8 mouse cellular contexts compared by ENCODE assay signal in the genomic region with DNA sequence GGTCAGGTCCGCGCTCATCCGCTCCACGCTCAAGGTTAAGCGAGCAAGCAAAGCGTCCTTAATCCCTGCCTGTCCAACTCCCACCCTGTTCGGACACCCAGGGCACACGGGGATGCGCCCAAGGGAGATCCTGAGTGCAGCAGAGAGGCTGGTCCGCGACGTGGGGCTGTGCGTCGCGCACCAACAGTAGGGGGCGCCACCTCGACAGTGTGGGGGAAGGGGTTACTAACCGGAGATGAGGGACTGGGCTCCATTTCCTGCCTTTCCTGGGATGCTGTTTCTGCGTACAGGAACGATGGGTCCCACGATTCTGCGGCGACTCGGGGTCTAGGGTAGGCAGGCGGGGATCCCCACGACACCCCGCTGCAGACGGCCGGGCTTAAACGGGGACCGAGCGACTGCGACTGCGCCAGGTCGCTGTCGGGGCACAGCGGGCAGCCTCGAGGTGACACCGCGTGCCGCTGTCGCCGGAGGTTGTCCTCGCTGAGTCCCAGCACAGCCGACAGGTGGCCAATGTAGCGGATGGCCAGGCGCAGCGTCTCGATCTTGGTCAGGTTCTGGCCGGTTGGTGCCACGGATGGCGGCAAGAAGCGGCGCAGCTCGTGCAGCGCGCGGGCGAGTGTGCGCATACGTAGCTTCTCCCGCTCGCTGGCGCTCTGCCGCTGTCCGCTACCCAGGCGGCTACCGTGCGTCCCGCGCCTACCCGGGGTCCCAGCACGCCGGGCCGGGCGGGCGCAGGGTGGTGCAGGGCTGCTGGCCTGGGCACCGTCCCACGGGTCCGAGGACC. TPM values are rescaled to one million over a fixed set of nuclear protein-coding genes. Genes with fewer than 3 reads are reported as not detected.
A peak's percentile ranks its signal among the peaks of the same experiment; 100 is the strongest.
DNase-seq lines count a peak whose midpoint lies in the region; ATAC-seq and TF ChIP-seq lines count a peak whose summit lies in the region.

No protein-coding gene starts in this region.

- DNase-seq in left cerebral cortex, postnatal 4 days: peak; percentile 40
- DNase-seq in left cerebral cortex, adult 11 months (ENCODE audit: low spot score): no peak
- DNase-seq in adrenal gland, postnatal 14 days: peak; percentile 75
- DNase-seq in forebrain, embryonic 11.5 days (ENCODE audit: low spot score): peak; percentile 79
- peak; percentile 64 for DNase-seq in hindbrain, postnatal 0 days (ENCODE audit: low spot score)
- DNase-seq in retina, embryonic 14.5 days (ENCODE audit: low spot score): peak; percentile 64
- DNase-seq in adipocyte (ENCODE audit: low spot score): no peak

- intact Hi-C loops in left cerebral cortex, postnatal 4 days (cut with DNase I): no loop called here

- H3K9ac ChIP-seq in forebrain, embryonic 11.5 days (ENCODE audit: low read length): peak overlapping the region; percentile 55
- H3K9ac ChIP-seq in hindbrain, postnatal 0 days (replicated peaks; ENCODE audit: low read length): peak overlapping the region; percentile 53
- no peak overlapping the region for H3K9ac ChIP-seq in liver, embryonic 16.5 days (ENCODE audit: low read depth, low read length)

- H3K4me3 ChIP-seq in forebrain, embryonic 11.5 days (ENCODE audit: low read depth, low read length): peak overlapping the region; percentile 37
- peak overlapping the region; percentile 43 for H3K4me3 ChIP-seq in hindbrain, postnatal 0 days (ENCODE audit: low read length)
- H3K4me3 ChIP-seq in liver, embryonic 16.5 days (ENCODE audit: low read depth, low read length): peak overlapping the region; percentile 48

- H3K9me3 ChIP-seq in forebrain, embryonic 11.5 days (ENCODE audit: control insufficient read depth, low read length): no peaks in the 10 kb centered on the region
- no peaks in the 10 kb centered on the region for H3K9me3 ChIP-seq in hindbrain, postnatal 0 days (ENCODE audit: low read length)
- no peaks in the 10 kb centered on the region for H3K9me3 ChIP-seq in liver, embryonic 16.5 days (replicated peaks; ENCODE audit: control insufficient read depth, low read length)

- H3K4me1 ChIP-seq in forebrain, embryonic 11.5 days (replicated peaks; ENCODE audit: control insufficient read depth, insufficient read depth, low read length): peaks cover 9% of the 10 kb centered on the region
- H3K4me1 ChIP-seq in hindbrain, postnatal 0 days (ENCODE audit: insufficient read depth, low read length): 0 out of 2 replicates have a peak, but pooled peaks cover 6% of the 10 kb centered on the region
- peaks cover 3% of the 10 kb centered on the region; the same call in 1 of the 2 replicates for H3K4me1 ChIP-seq in liver, embryonic 16.5 days (ENCODE audit: control insufficient read depth, low read depth, low read length)

- 2% methylated on average over 80 of the region's 80 CpGs for WGBS in forebrain, embryonic 11.5 days
- WGBS in hindbrain, postnatal 0 days: 1% methylated on average over 79 of the region's 80 CpGs
- 1% methylated on average over 79 of the region's 80 CpGs for WGBS in liver, embryonic 16.5 days (ENCODE audit: insufficient replicate concordance)

- 0 out of 2 replicates have a peak, but pooled peaks have one; percentile 15 for ATAC-seq in forebrain, embryonic 11.5 days (replicated peaks; ENCODE audit: low FRiP score)
- peak; percentile 71 for ATAC-seq in hindbrain, postnatal 0 days
- ATAC-seq in liver, embryonic 16.5 days (ENCODE audit: low read depth): peak; percentile 17; the same call in 1 of the 2 replicates

- H3K27me3 ChIP-seq in forebrain, embryonic 11.5 days (ENCODE audit: control insufficient read depth, insufficient read depth, low read length): peaks cover 30% of the 10 kb centered on the region
- 0 out of 2 replicates have a peak, but pooled peaks cover 19% of the 10 kb centered on the region for H3K27me3 ChIP-seq in hindbrain, postnatal 0 days (ENCODE audit: insufficient read depth, low read length)
- H3K27me3 ChIP-seq in liver, embryonic 16.5 days (ENCODE audit: control insufficient read depth, insufficient read depth, low read depth, low read length): peaks cover 40% of the 10 kb centered on the region

- no peaks in the 10 kb centered on the region for H3K36me3 ChIP-seq in forebrain, embryonic 11.5 days (ENCODE audit: control insufficient read depth, insufficient read depth, low read length)
- no peaks in the 10 kb centered on the region for H3K36me3 ChIP-seq in hindbrain, postnatal 0 days (ENCODE audit: insufficient read depth, low read length)
- H3K36me3 ChIP-seq in liver, embryonic 16.5 days (ENCODE audit: control insufficient read depth, insufficient read depth): no peaks in the 10 kb centered on the region

- H3K4me2 ChIP-seq in forebrain, embryonic 11.5 days (ENCODE audit: low read depth, low read length, severe bottlenecking): peak overlapping the region; percentile 55
- peak overlapping the region; percentile 63 for H3K4me2 ChIP-seq in hindbrain, postnatal 0 days (ENCODE audit: low read depth, low read length)
- H3K4me2 ChIP-seq in liver, embryonic 16.5 days (ENCODE audit: low read depth, low read length): peak overlapping the region; percentile 60

- H3K27ac ChIP-seq in forebrain, embryonic 11.5 days (ENCODE audit: low read depth, low read length): no peak overlapping the region
- no peak overlapping the region for H3K27ac ChIP-seq in hindbrain, postnatal 0 days
- H3K27ac ChIP-seq in liver, embryonic 16.5 days (ENCODE audit: low read length): no peak overlapping the region

- TF ChIP-seq CTCF in hindbrain, postnatal 0 days (IDR thresholded peaks at IDR 0.05; ENCODE audit: low read depth): peak; percentile 68

RNA-seq across cellular contexts. Expression of a gene that starts 0.8 kb away (rescaled TPM):
- total RNA-seq in left cerebral cortex, postnatal 4 days (2021): under 1 TPM; 0.46 to 0.70 TPM
- not detected in 2 replicates for total RNA-seq in adrenal gland, postnatal 14 days (2021)
- polyA plus RNA-seq in forebrain, embryonic 11.5 days (2014; fragmentation: Nextera tagmentation; extraction: Ambion mirVana): 0.15 TPM in 1 of 2 replicates, not detected in the other
- 0.32 and 0.52 TPM in 2 replicates for total RNA-seq in hindbrain, postnatal 0 days (2014; rRNA removed)
- polyA plus RNA-seq in hindbrain, postnatal 0 days (2015; fragmentation: Nextera tagmentation; extraction: Ambion mirVana): 0.63 and 0.83 TPM in 2 replicates
- 0.09 TPM in 1 of 2 replicates, not detected in the other for polyA plus RNA-seq in liver, embryonic 16.5 days (2015; fragmentation: Nextera tagmentation; extraction: Ambion mirVana)

RNA-seq across cellular contexts. Expression of a gene that starts 17.7 kb away (rescaled TPM):
- total RNA-seq in left cerebral cortex, postnatal 4 days (2021): 1 to 10 TPM; 1.2 to 1.9 TPM
- 0.56 and 0.67 TPM in 2 replicates for total RNA-seq in adrenal gland, postnatal 14 days (2021)
- 0.37 and 0.89 TPM in 2 replicates for polyA plus RNA-seq in forebrain, embryonic 11.5 days (2014; fragmentation: Nextera tagmentation; extraction: Ambion mirVana)
- 1.5 and 1.7 TPM in 2 replicates for total RNA-seq in hindbrain, postnatal 0 days (2014; rRNA removed)
- 1.1 and 1.5 TPM in 2 replicates for polyA plus RNA-seq in hindbrain, postnatal 0 days (2015; fragmentation: Nextera tagmentation; extraction: Ambion mirVana)
- polyA plus RNA-seq in liver, embryonic 16.5 days (2015; fragmentation: Nextera tagmentation; extraction: Ambion mirVana): 0.07 TPM in 1 of 2 replicates, not detected in the other

RNA-seq across cellular contexts. Expression of a gene that starts 49.9 kb away (rescaled TPM):
- under 1 TPM in 1 of 2 experiments, not detected in 1; 0.30 TPM for total RNA-seq in left cerebral cortex, postnatal 4 days (2021)
- 1.8 and 2.8 TPM in 2 replicates for total RNA-seq in adrenal gland, postnatal 14 days (2021)
- 0.21 and 0.37 TPM in 2 replicates for polyA plus RNA-seq in forebrain, embryonic 11.5 days (2014; fragmentation: Nextera tagmentation; extraction: Ambion mirVana)
- 0.54 and 1.3 TPM in 2 replicates for total RNA-seq in hindbrain, postnatal 0 days (2014; rRNA removed)
- 0.24 and 0.30 TPM in 2 replicates for polyA plus RNA-seq in hindbrain, postnatal 0 days (2015; fragmentation: Nextera tagmentation; extraction: Ambion mirVana)
- 0.07 and 0.09 TPM in 2 replicates for polyA plus RNA-seq in liver, embryonic 16.5 days (2015; fragmentation: Nextera tagmentation; extraction: Ambion mirVana)

RNA-seq across cellular contexts. Expression of a gene that starts 49.9 kb away (rescaled TPM):
- total RNA-seq in left cerebral cortex, postnatal 4 days (2021): 10 to 100 TPM in 1 of 2 experiments, 1 to 10 TPM in 1; 9.4 to 10.0 TPM
- total RNA-seq in adrenal gland, postnatal 14 days (2021): 45.9 and 53.5 TPM in 2 replicates
- polyA plus RNA-seq in forebrain, embryonic 11.5 days (2014; fragmentation: Nextera tagmentation; extraction: Ambion mirVana): 7.6 and 8.7 TPM in 2 replicates
- total RNA-seq in hindbrain, postnatal 0 days (2014; rRNA removed): 2.9 and 3.2 TPM in 2 replicates
- polyA plus RNA-seq in hindbrain, postnatal 0 days (2015; fragmentation: Nextera tagmentation; extraction: Ambion mirVana): 13.5 and 14.0 TPM in 2 replicates
- 4.5 and 4.9 TPM in 2 replicates for polyA plus RNA-seq in liver, embryonic 16.5 days (2015; fragmentation: Nextera tagmentation; extraction: Ambion mirVana)

Comparison
In these comparisons a context has a peak if more than half of its experiments do, and no peak if none do; other contexts are left out.
1. DNase-seq: peak in left cerebral cortex, postnatal 4 days (single experiment), adrenal gland, postnatal 14 days (single experiment), forebrain, embryonic 11.5 days (single experiment), hindbrain, postnatal 0 days (single experiment) and retina, embryonic 14.5 days (single experiment); none in left cerebral cortex, adult 11 months (single experiment) and adipocyte (single experiment).
2. ATAC-seq: peak in every context shown above with its lines; median percentile 71 in hindbrain, postnatal 0 days; 17 in liver, embryonic 16.5 days; 15 in forebrain, embryonic 11.5 days.
3. Peak in every context shown above with its lines, with median percentiles within 50 percentile points of each other: H3K4me2 ChIP-seq and H3K4me3 ChIP-seq.